Mouse (Mus musculus): Measurements from ENCODE around the gene Rere.

The Rere gene

GRCm38 (mm10) chr4:150572104-150572691 is 290.8 kb downstream of the Rere start:
- peak in 1 of 2 experiments; percentile 75 for DNase-seq (ENCODE audit: inconsistent age in 2 of 2, low spot score in 1 of 2)

GRCm38 (mm10) chr4:150572938-150573337 is 291.5 kb downstream of the Rere start:
- no peak for DNase-seq (ENCODE audit: inconsistent age in 2 of 2, low spot score in 1 of 2)

GRCm38 (mm10) chr4:150575363-150576092 is 294.1 kb downstream of the Rere start:
- peak in 1 of 2 experiments; percentile 69 for DNase-seq (ENCODE audit: inconsistent age in 2 of 2, low spot score in 1 of 2)

GRCm38 (mm10) chr4:150576339-150576738 is 294.9 kb downstream of the Rere start:
- no peak for DNase-seq (ENCODE audit: inconsistent age in 2 of 2, low spot score in 1 of 2)

- DNase-seq (ENCODE audit: inconsistent age in 2 of 2, low spot score in 1 of 2) = peak in 1 of 2 experiments; percentile 76
Measured at GRCm38 (mm10) chr4:150578021-150578420, 296.6 kb downstream of the Rere start.

- peak in 1 of 2 experiments; percentile 84 for DNase-seq (ENCODE audit: inconsistent age in 2 of 2, low spot score in 1 of 2)
Measured at GRCm38 (mm10) chr4:150581931-150582723, 300.7 kb downstream of the Rere start.

GRCm38 (mm10) chr4:150582966-150583776 is 301.7 kb downstream of the Rere start:
- peak; percentile 91 to 95 for DNase-seq (ENCODE audit: inconsistent age in 2 of 2, low spot score in 1 of 2)

GRCm38 (mm10) chr4:150583777-150584135 is 302.3 kb downstream of the Rere start:
- no peak for DNase-seq (ENCODE audit: inconsistent age in 2 of 2, low spot score in 1 of 2)

GRCm38 (mm10) chr4:150585800-150586199 is 304.4 kb downstream of the Rere start:
- DNase-seq (ENCODE audit: inconsistent age in 2 of 2, low spot score in 1 of 2) = no peak

- DNase-seq (ENCODE audit: inconsistent age in 2 of 2, low spot score in 1 of 2) = no peak
Measured at GRCm38 (mm10) chr4:150586275-150586674, 304.8 kb downstream of the Rere start.

- DNase-seq (ENCODE audit: inconsistent age in 2 of 2, low spot score in 1 of 2) = peak in 1 of 2 experiments; percentile 76
Measured at GRCm38 (mm10) chr4:150587597-150588299, 306.3 kb downstream of the Rere start.

- peak in 1 of 2 experiments; percentile 68 for DNase-seq (ENCODE audit: inconsistent age in 2 of 2, low spot score in 1 of 2)
Measured at GRCm38 (mm10) chr4:150588300-150588621, 306.8 kb downstream of the Rere start.

- peak in 1 of 2 experiments; percentile 71 for DNase-seq (ENCODE audit: inconsistent age in 2 of 2, low spot score in 1 of 2)
Measured at GRCm38 (mm10) chr4:150590621-150591282, 309.3 kb downstream of the Rere start.

GRCm38 (mm10) chr4:150591602-150592001 is 310.2 kb downstream of the Rere start:
- no peak for DNase-seq (ENCODE audit: inconsistent age in 2 of 2, low spot score in 1 of 2)

- DNase-seq (ENCODE audit: inconsistent age in 2 of 2, low spot score in 1 of 2) = no peak
Measured at GRCm38 (mm10) chr4:150592087-150592486, 310.6 kb downstream of the Rere start.

GRCm38 (mm10) chr4:150593473-150594217 is 312.2 kb downstream of the Rere start:
- peak in 1 of 2 experiments; percentile 65 for DNase-seq (ENCODE audit: inconsistent age in 2 of 2, low spot score in 1 of 2)

GRCm38 (mm10) chr4:150594298-150594829 is 312.9 kb downstream of the Rere start:
- DNase-seq (ENCODE audit: inconsistent age in 2 of 2, low spot score in 1 of 2) = no peak

- no peak for DNase-seq (ENCODE audit: inconsistent age in 2 of 2, low spot score in 1 of 2)
Measured at GRCm38 (mm10) chr4:150595071-150595470, 313.6 kb downstream of the Rere start.

GRCm38 (mm10) chr4:150595991-150596390 is 314.5 kb downstream of the Rere start:
- DNase-seq (ENCODE audit: inconsistent age in 2 of 2, low spot score in 1 of 2) = no peak

Data from adrenal gland, adult (tissue).